Mouse (Mus musculus) heart, embryonic 15.5 days (tissue): ENCODE results near the gene Lsm3. TPM values are rescaled to one million over a fixed set of nuclear protein-coding genes. Genes with fewer than 3 reads are reported as not detected.

ENCODE experiments used
- ATAC-seq: fragments of 200-750 bp; cut with Nextera tagmentation; replicated peaks from 2 replicates; pipeline ENCODE4 v1.8.0; 2017; ENCODE audit warnings: low read depth, moderate TSS enrichment; ENCODE audit not compliant: insufficient number of reproducible peaks, insufficient read depth, low FRiP score
- H3K27ac ChIP-seq: fragments of 300-500 bp; sonication (generic); 2 replicates; pipeline ENCODE4 v1.5.1; 2015; ENCODE audit warnings: mild to moderate bottlenecking, inconsistent platforms
- H3K27me3 ChIP-seq: fragments of 300-500 bp; sonication (generic); 2 replicates; pipeline ENCODE4 v1.6.1; 2015; ENCODE audit warnings: inconsistent platforms
- H3K36me3 ChIP-seq: fragments of 300-500 bp; sonication (generic); 2 replicates; pipeline ENCODE4 v1.6.1; 2015; ENCODE audit warnings: mild to moderate bottlenecking, inconsistent platforms
- H3K4me1 ChIP-seq: fragments of 300-500 bp; sonication (generic); replicated peaks from 2 replicates; pipeline ENCODE4 v1.6.1; 2015; ENCODE audit warnings: inconsistent platforms
- H3K4me2 ChIP-seq: fragments of 300-500 bp; sonication (generic); 2 replicates; pipeline ENCODE4 v1.6.1; 2015; ENCODE audit warnings: inconsistent platforms, mild to moderate bottlenecking, moderate library complexity
- H3K4me3 ChIP-seq: fragments of 300-500 bp; sonication (generic); 2 replicates; pipeline ENCODE4 v1.5.1; 2015; ENCODE audit warnings: mild to moderate bottlenecking, inconsistent platforms
- H3K9ac ChIP-seq: fragments of 300-500 bp; sonication (generic); 2 replicates; pipeline ENCODE4 v1.6.1; 2015; ENCODE audit warnings: mild to moderate bottlenecking, inconsistent platforms
- H3K9me3 ChIP-seq: fragments of 300-500 bp; sonication (generic); replicated peaks from 2 replicates; pipeline ENCODE4 v1.6.1; 2016; ENCODE audit warnings: inconsistent platforms
- WGBS: fragments of 180-500 bp; shearing (Covaris S2); methylation state at CpG from one replicate; pipeline ENCODE4 v1.1.7; 2015; ENCODE audit warnings: mixed read lengths; 5-methylcytosine and 5-hydroxymethylcytosine counted together
- polyA plus RNA-seq: library from polyadenylated mRNA; unstranded; fragments of >200 nt; fragmentation: Nextera tagmentation; extraction: Ambion mirVana; gene quantifications from 2 replicates; pipeline ENCODE4 v1.2.1, GENCODE M21; 2015

Lsm3 gene
- polyA plus RNA-seq, 1 experiment from 2014 or later = 155 TPM

DNA sequence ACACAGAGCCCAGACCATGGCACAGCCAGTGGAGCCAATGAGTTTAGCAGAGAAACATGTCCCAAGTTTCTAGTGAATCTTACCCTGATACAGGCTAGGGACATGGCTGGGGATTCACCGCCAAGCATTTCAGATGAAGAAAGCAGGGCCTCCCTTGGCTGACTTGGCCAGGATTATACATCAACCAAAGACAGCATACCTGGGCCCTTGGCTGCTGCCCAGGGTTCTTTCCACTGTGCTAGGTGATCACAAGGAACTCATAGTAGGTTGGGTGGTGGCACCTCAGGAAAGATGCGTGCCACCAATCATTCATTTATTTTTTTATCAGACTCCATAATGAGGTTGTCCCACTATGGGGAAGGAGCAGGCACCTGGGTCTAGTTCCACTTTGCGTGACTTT lies 44.5 kb downstream of the Lsm3 start:
- H3K9ac ChIP-seq = no peak overlapping the region
- no peak overlapping the region for H3K27ac ChIP-seq
- WGBS = 89% methylated on average over 3 of the region's 3 CpGs
- ATAC-seq = no peak
- H3K4me1 ChIP-seq = no peaks in the 10 kb centered on the region
- H3K9me3 ChIP-seq = no peaks in the 10 kb centered on the region
- no peak overlapping the region for H3K4me2 ChIP-seq
- no peak overlapping the region for H3K4me3 ChIP-seq
- H3K27me3 ChIP-seq = peaks cover 83% of the 10 kb centered on the region
- no peaks in the 10 kb centered on the region for H3K36me3 ChIP-seq

DNA sequence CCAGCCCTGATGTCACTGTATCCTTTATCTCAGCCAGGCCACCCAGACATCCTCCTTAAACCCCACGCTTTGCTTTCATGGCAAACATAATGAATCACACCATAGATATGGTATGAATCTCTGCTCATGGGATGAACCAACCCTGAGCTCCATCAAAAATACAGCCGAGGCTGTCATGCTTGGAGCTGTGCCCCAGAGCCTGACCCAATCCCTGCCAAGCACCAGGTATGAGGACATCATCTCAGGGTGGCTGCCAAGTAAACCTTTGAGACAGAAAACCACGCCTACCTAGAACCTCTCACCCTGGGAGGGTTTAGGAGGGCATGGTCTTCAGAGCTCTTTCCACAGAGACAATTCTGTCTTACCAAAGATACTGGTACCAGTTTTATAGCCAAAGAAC lies 47.3 kb downstream of the Lsm3 start:
- ATAC-seq = no peak
- peaks cover 69% of the 10 kb centered on the region for H3K27me3 ChIP-seq
- no peak overlapping the region for H3K4me3 ChIP-seq
- no peaks in the 10 kb centered on the region for H3K36me3 ChIP-seq
- 68% methylated on average over 3 of the region's 3 CpGs for WGBS
- H3K9ac ChIP-seq = no peak overlapping the region
- H3K4me2 ChIP-seq = no peak overlapping the region
- H3K27ac ChIP-seq = no peak overlapping the region
- H3K9me3 ChIP-seq = no peaks in the 10 kb centered on the region
- H3K4me1 ChIP-seq = no peaks in the 10 kb centered on the region

- Histone ChIP-seq H3K27ac (no peak overlapping the region), H3K36me3 (no peaks in the 10 kb centered on the region), H3K9me3 (no peaks in the 10 kb centered on the region), H3K9ac (no peak overlapping the region), H3K4me3 (no peak overlapping the region), H3K4me2 (no peak overlapping the region), H3K27me3 (peaks cover 47% of the 10 kb centered on the region), H3K4me1 (no peaks in the 10 kb centered on the region)
- WGBS = 72% methylated on average over 9 of the region's 9 CpGs
- no peak for ATAC-seq
Measured at GRCm38 (mm10) chr6:91566407-91566806, 50.7 kb downstream of the Lsm3 start.

Other genes starting within 250 kb of the Lsm3 start
- 0.04 and 0.77 TPM in 2 replicates for gene Wnt7a, start 104.6 kb upstream of the Lsm3 start, polyA plus RNA-seq
- gene Chchd4, start 42.4 kb upstream of the Lsm3 start, polyA plus RNA-seq = 29.0 and 31.0 TPM in 2 replicates
- 24.8 and 33.4 TPM in 2 replicates for gene Tmem43, start 42.2 kb upstream of the Lsm3 start, polyA plus RNA-seq
- 10.5 and 13.1 TPM in 2 replicates for gene Xpc, start within 50 bp of the Lsm3 start, polyA plus RNA-seq
- 72.5 and 74.9 TPM in 2 replicates for gene Slc6a6, start 168.1 kb downstream of the Lsm3 start, polyA plus RNA-seq